Mouse (Mus musculus) liver, embryonic 14.5 days (tissue): ENCODE measurements around the gene Zmym1.

ENCODE experiments used
- CTCF ChIP-seq: IDR thresholded peaks from 2 replicates; pipeline ENCODE4 v1.5.1; 2016; ENCODE audit warnings: antibody characterized with exemption, low read depth, control low read depth
- EP300 ChIP-seq: IDR thresholded peaks from 2 replicates; pipeline ENCODE4 v1.6.1; 2016; ENCODE audit warnings: antibody characterized with exemption, low read depth

DNA sequence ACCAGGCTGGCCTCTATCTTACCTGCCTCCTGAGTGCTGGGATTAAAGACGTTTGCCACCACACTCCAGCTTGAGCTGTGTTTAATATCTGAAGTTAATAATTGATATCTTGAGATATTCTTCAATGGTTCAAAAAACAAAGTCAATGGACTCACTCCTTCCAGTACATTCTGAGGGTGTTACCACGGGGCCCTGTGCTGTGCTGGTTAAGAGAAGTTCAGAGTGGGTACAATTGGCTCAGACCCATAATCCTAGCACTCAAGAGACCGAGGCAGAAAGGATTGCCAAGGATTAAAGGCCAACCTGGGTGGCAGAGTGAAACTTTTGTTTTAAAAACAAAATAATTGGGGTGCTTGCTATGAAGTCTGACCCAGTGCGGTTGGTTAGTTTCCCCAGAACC lies 44.6 kb downstream of the Zmym1 start:
- TF ChIP-seq CTCF (no peak), EP300 (no peak)
